Mouse (Mus musculus): ENCODE measurements around the gene Tcte1. TPM values are rescaled to one million over a fixed set of nuclear protein-coding genes. Genes with fewer than 3 reads are reported as not detected.

Tcte1 gene
- polyA plus RNA-seq, 1 experiment from 2014 or later, result 6.0 TPM

- peak overlapping the region; percentile 54 for H3K27ac ChIP-seq
- no peaks in the 10 kb centered on the region for H3K27me3 ChIP-seq (replicated peaks)
- 40% methylated on average over 12 of the region's 12 CpGs for WGBS
- no peak overlapping the region for H3K4me2 ChIP-seq
- no peak overlapping the region for H3K4me3 ChIP-seq
- ATAC-seq (replicated peaks), result peak; percentile 41
- peaks cover 18% of the 10 kb centered on the region; the same call in 1 of the 2 replicates for H3K4me1 ChIP-seq
- H3K9ac ChIP-seq, result no peak overlapping the region; the same call in 1 of the 2 replicates
- H3K9me3 ChIP-seq, result no peaks in the 10 kb centered on the region
- no peaks in the 10 kb centered on the region for H3K36me3 ChIP-seq (replicated peaks)
Measured at GRCm38 (mm10) chr17:45584096-45584896, 61.1 kb downstream of the Tcte1 start.

- no peak overlapping the region for H3K4me3 ChIP-seq
- no peaks in the 10 kb centered on the region for H3K9me3 ChIP-seq
- no peak overlapping the region; the same call in 1 of the 2 replicates for H3K9ac ChIP-seq
- H3K27me3 ChIP-seq (replicated peaks), result no peaks in the 10 kb centered on the region
- no peak overlapping the region for H3K4me2 ChIP-seq
- 18% methylated on average over 14 of the region's 14 CpGs for WGBS
- H3K4me1 ChIP-seq, result peaks cover 18% of the 10 kb centered on the region; the same call in 1 of the 2 replicates
- no peaks in the 10 kb centered on the region for H3K36me3 ChIP-seq (replicated peaks)
- ATAC-seq (replicated peaks), result peak; percentile 61
- peak overlapping the region; percentile 54 for H3K27ac ChIP-seq
Measured at GRCm38 (mm10) chr17:45584939-45585678, 61.9 kb downstream of the Tcte1 start.

GRCm38 (mm10) chr17:45585725-45586448 is 62.7 kb downstream of the Tcte1 start:
- WGBS, result 59% methylated on average over 23 of the region's 23 CpGs
- Histone ChIP-seq H3K4me3 (no peak overlapping the region), H3K27ac (peak overlapping the region; percentile 54; the same call in 1 of the 2 replicates), H3K27me3 (replicated peaks) (no peaks in the 10 kb centered on the region), H3K4me2 (no peak overlapping the region), H3K9me3 (no peaks in the 10 kb centered on the region), H3K4me1 (peaks cover 18% of the 10 kb centered on the region; the same call in 1 of the 2 replicates), H3K9ac (no peak overlapping the region), H3K36me3 (replicated peaks) (no peaks in the 10 kb centered on the region)
- no peak for ATAC-seq (replicated peaks)

GRCm38 (mm10) chr17:45586449-45586837 is 63.2 kb downstream of the Tcte1 start:
- no peaks in the 10 kb centered on the region for H3K27me3 ChIP-seq (replicated peaks)
- no peaks in the 10 kb centered on the region for H3K36me3 ChIP-seq (replicated peaks)
- WGBS, result 95% methylated on average over 3 of the region's 3 CpGs
- H3K4me3 ChIP-seq, result no peak overlapping the region
- H3K27ac ChIP-seq, result no peak overlapping the region
- no peaks in the 10 kb centered on the region for H3K9me3 ChIP-seq
- no peak overlapping the region for H3K4me2 ChIP-seq
- no peak overlapping the region for H3K9ac ChIP-seq
- peaks cover 18% of the 10 kb centered on the region; the same call in 1 of the 2 replicates for H3K4me1 ChIP-seq
- no peak for ATAC-seq (replicated peaks)

- no peak for ATAC-seq (replicated peaks)
- Histone ChIP-seq H3K4me1 (peaks cover 35% of the 10 kb centered on the region), H3K9ac (no peak overlapping the region), H3K4me3 (no peak overlapping the region), H3K36me3 (replicated peaks) (no peaks in the 10 kb centered on the region), H3K9me3 (no peaks in the 10 kb centered on the region), H3K4me2 (no peak overlapping the region), H3K27me3 (replicated peaks) (peaks cover 3% of the 10 kb centered on the region), H3K27ac (no peak overlapping the region)
- 94% methylated on average over 7 of the region's 7 CpGs for WGBS
Measured at GRCm38 (mm10) chr17:45588370-45588769, 65.1 kb downstream of the Tcte1 start.

GRCm38 (mm10) chr17:45589236-45589635 is 66.0 kb downstream of the Tcte1 start:
- 96% methylated on average over 7 of the region's 7 CpGs for WGBS
- Histone ChIP-seq H3K9ac (no peak overlapping the region), H3K27me3 (replicated peaks) (peaks cover 11% of the 10 kb centered on the region), H3K4me3 (no peak overlapping the region), H3K4me1 (peaks cover 40% of the 10 kb centered on the region), H3K9me3 (no peaks in the 10 kb centered on the region), H3K36me3 (replicated peaks) (no peaks in the 10 kb centered on the region), H3K4me2 (no peak overlapping the region), H3K27ac (no peak overlapping the region)
- ATAC-seq (replicated peaks), result no peak

GRCm38 (mm10) chr17:45589844-45590243 is 66.6 kb downstream of the Tcte1 start:
- no peak for ATAC-seq (replicated peaks)
- H3K36me3 ChIP-seq (replicated peaks), result no peaks in the 10 kb centered on the region
- H3K27ac ChIP-seq, result no peak overlapping the region
- H3K4me1 ChIP-seq, result peaks cover 39% of the 10 kb centered on the region
- H3K9ac ChIP-seq, result no peak overlapping the region
- H3K4me2 ChIP-seq, result no peak overlapping the region
- WGBS, result 95% methylated on average over 8 of the region's 8 CpGs
- no peaks in the 10 kb centered on the region for H3K9me3 ChIP-seq
- H3K27me3 ChIP-seq (replicated peaks), result peaks cover 12% of the 10 kb centered on the region
- no peak overlapping the region for H3K4me3 ChIP-seq

- H3K9me3 ChIP-seq, result no peaks in the 10 kb centered on the region
- H3K4me1 ChIP-seq, result peaks cover 39% of the 10 kb centered on the region
- no peak for ATAC-seq (replicated peaks)
- 88% methylated on average over 6 of the region's 6 CpGs for WGBS
- no peak overlapping the region for H3K4me3 ChIP-seq
- no peak overlapping the region for H3K9ac ChIP-seq
- H3K27ac ChIP-seq, result no peak overlapping the region
- peaks cover 12% of the 10 kb centered on the region for H3K27me3 ChIP-seq (replicated peaks)
- no peaks in the 10 kb centered on the region for H3K36me3 ChIP-seq (replicated peaks)
- H3K4me2 ChIP-seq, result no peak overlapping the region
Measured at GRCm38 (mm10) chr17:45590410-45590809, 67.2 kb downstream of the Tcte1 start.

- WGBS, result 50% methylated on average over 16 of the region's 16 CpGs
- H3K4me2 ChIP-seq, result no peak overlapping the region
- ATAC-seq (replicated peaks), result no peak
Measured at GRCm38 (mm10) chr17:45591701-45592605, 68.7 kb downstream of the Tcte1 start.

More at GRCm38 (mm10) chr17:45591701-45592605, 68.7 kb downstream of the Tcte1 start:
- Histone ChIP-seq H3K9ac (no peak overlapping the region), H3K36me3 (replicated peaks) (no peaks in the 10 kb centered on the region), H3K27ac (no peak overlapping the region), H3K9me3 (no peaks in the 10 kb centered on the region), H3K4me3 (no peak overlapping the region), H3K4me1 (peaks cover 44% of the 10 kb centered on the region), H3K27me3 (replicated peaks) (peaks cover 12% of the 10 kb centered on the region)

All from midbrain, embryonic 15.5 days (tissue).